Mouse (Mus musculus) layer of hippocampus, adult 18-20 months (tissue): Measurements from ENCODE around the gene Adrm1. TPM values are rescaled to one million over a fixed set of nuclear protein-coding genes. Genes with fewer than 3 reads are reported as not detected.
A peak's percentile ranks its signal among the peaks of the same experiment; 100 is the strongest.
"Not testable (repeated sequence)": the region's sequence is repeated elsewhere in the genome, so short reads cannot be mapped to it uniquely, and the experiment has no call there.

Experiments used
- DNase-seq, 2 experiments: peaks; one replicate each; pipeline ENCODE4 v3.0.0; 2022; ENCODE audit warnings: low spot score in 2 of 2
- long read RNA-seq: library from polyadenylated mRNA; stranded (forward); transcript quantifications from one replicate; pipeline ENCODE4 v2.0.0, GENCODE M21; 2021
- total RNA-seq, 2 experiments: library from RNA; stranded (reverse); gene quantifications; 2 replicates each; pipeline ENCODE4 v1.2.3; 2021

Adrm1 gene
- total RNA-seq: 100 to 1,000 TPM; 103 to 105 TPM
- long read RNA-seq, transcript Adrm1-201 (10 exons, 1,535 nt): major isoform, 107 of 126 reads
- long read RNA-seq, partial matches to known transcripts: 3 of 126 reads
- long read RNA-seq, other reads (novel, unspliced or antisense): 14 of 126 reads

DNA sequence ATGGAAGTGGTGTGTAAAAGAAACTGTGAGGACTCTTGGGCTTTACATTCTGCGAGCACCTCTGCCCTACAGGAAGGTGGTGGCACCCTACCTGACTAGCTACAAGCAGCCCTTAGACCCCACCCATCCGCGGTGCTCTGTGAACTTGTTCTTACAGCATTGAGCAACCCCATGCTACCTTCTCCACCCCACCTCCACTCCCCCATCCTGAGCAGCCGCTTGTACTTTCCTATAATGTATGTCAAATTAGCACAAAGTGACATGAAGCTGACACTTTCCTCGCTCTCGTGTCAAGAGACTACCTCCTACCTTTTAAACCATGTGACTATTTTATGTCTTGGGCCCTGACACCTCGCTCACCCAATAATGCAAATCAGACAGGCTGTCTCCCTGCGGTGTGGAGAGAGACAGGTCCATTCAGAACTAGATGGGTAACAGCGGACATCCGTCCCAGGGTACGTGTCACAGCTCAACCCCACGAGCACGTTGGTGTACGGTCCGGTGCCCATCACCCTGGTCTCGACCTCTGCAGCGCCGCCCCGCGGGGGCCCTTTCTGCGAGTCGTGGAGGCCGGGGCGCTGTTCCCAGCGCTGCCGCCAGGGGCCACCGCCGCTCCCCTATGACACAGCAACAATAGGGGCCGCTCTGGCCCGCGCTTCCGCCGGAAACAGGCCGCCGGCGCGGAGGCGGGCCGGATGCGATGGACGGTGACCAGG lies at the start of gene Adrm1:
Adrm1 (plus strand) TSS at position 680 of the 716 bp plus-strand sequence.
- DNase-seq: peak; percentile 97 to 99

DNA sequence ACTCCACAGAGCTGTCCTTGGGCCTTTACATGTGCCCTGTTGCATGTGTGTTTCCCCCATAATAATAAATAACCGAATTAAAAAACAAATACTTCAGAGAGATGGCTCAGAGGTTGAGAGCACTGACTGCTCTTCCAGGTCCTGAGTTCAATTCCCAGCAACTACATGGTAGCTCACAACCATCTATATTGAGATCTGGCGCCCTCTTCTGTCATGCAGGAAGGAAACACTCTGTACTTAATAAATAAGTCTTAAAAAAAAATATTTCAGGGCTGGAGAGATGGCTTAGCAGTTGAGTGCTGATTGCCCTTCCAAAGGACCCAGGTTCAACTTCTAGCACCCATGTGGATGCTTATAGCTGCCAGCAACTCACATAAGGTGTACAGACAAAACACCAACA lies 47.1 kb upstream of the Adrm1 start:
- DNase-seq: no peak

DNA sequence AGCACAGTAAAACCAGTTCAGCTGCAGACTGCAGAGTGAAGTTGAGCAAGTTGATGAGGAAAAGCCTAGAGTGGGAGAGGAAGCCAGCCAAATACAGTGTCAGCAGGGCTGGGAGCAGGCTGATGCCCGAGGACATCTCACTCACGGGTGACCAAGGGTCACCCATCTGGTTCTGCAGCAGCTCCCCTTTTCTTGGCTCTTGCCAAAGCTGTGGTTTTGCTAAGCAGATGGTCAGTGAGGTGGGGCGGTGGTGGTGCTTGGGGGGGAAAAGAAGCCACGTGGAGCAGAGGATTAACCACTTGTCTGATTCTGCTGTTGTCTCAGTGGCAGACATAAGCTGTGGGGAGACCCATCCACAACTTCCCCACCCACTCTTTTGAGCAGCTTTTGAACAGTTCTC lies 45.1 kb upstream of the Adrm1 start:
- peak in 1 of 2 experiments; percentile 64 for DNase-seq

DNA sequence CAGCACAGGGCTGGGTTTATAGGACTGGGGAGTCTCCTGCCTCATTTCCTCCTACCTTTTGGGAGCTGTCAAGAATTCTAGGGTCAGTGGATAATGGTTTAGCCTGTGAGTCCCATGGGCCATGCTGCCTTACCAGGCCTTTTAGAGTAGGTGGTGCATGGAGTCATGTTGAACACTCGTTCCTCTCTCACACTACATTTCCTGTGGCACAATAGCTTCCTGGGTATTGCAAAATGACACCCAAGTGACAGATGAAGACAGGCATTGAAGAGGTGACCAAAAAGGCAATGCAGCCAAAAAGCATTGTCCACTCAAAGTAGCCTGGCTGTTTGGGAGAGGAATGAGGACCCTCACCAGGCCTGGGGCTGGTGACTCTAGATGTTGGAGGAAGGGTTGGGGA lies 43.6 kb upstream of the Adrm1 start:
- DNase-seq: no peak

DNA sequence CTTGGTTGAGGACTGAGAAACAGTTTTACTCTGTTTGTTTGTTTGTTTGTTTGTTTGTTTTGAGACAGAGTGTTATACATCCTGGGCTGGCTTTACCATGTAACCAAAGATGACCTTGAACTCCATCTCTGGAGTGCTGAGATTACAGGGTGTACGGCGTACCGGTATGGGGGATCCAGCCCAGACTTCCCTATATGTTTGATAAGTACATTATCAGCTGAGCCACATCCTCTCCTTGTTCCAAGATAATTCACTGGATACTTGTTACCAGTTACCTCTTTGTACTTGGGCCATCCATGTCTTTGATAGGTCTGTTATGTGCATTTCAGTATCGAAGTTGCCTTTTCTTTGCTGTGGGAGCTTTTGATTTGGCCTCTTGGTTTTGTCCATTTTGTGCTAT lies 38.1 kb upstream of the Adrm1 start:
- no peak for DNase-seq

DNA sequence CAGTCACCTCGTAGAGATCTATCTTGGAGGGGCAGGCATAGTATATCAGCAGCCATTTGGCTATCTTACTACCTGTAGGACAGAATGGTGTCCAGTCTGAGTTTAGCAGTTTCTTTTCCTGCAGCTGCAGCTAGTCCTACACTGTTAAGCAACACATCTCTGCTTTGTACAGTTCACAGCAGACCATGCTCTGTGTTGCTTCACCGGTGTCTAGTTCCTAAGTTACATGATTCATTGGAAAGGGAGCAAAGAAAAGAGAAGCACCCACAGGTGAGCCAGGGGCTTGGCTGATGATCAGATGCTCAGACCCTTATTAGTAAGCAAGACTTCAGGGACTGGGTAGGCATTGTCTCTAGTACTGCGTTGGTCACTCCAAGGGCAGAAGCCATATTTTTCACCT lies 37.4 kb upstream of the Adrm1 start:
- DNase-seq: no peak

DNA sequence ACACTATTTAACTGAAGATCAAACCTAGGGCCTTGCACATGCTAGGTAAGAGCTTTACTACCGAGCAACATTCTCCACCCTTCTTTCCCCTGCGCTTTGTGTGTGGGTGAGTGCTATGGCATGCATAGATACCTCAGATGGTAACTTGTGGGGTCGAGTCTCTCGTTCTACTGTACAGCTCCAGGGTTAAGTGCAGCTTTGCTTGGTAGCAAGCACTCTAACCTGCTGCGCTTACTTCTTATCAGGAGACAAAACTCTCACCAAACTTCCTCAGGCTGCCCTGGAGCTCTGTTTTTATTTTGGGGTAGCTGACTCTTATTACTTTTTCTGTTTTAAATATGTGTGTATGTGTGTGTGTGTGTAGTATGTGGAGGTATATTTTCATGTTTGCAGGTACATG lies 35.9 kb upstream of the Adrm1 start:
- DNase-seq: no peak

DNA sequence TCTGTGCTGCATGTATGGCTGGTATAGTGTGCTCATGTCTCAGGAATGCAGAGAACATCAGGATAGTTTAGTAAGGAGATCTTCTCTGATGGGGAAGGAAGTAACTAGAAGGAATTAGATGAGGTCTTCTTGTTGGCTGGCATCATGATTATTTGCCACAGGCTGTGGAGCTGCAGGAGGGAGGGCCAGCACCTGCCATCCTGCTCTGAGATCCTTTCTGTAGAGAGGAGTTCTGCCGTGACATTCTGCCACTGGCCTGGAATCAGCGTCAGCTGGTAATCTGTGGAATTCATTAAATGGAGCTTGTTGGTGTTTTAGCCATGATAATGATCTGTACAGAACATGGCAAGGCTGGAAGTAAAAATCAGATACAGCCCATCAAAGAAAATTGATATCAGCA lies 25.2 kb upstream of the Adrm1 start:
- no peak for DNase-seq

DNA sequence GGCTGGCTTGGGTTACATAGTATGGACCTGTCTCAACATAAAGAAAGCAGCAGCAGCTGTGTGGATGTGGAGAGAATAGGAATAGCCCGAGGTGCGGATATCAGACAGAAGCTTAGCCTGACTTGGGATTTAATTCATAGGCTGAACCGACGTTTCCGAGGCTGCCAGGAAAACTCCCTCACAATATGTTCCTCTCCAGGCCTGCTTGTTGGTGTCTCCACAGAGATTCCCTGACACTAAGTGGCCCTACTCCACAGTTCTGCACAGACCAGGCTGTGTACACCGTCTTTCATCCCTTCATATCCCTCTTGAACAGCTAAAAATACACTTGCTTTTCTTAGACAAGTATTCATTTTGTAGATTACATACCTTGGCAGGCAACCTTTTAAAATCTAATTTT lies 23.9 kb upstream of the Adrm1 start:
- DNase-seq: no peak

DNA sequence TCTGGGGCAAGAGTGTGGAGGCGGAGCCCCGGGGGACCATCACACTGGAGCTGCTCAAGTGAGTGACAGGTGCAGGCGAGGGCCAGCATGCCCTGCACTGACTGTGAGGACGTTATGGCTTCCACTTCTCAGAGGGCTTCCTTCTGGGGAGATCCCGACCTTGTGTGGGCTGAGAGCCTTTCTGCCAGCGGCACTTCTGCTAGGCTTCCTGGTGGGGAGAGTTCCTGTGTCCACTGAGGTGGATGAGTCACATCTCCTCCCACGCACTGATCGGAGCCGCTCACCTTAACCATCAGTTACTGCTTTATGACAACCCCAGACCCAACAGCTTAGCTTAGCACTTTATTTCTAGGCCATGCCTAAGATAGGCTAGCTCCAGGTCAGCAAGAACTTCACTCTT lies 22.7 kb upstream of the Adrm1 start:
- DNase-seq: no peak

DNA sequence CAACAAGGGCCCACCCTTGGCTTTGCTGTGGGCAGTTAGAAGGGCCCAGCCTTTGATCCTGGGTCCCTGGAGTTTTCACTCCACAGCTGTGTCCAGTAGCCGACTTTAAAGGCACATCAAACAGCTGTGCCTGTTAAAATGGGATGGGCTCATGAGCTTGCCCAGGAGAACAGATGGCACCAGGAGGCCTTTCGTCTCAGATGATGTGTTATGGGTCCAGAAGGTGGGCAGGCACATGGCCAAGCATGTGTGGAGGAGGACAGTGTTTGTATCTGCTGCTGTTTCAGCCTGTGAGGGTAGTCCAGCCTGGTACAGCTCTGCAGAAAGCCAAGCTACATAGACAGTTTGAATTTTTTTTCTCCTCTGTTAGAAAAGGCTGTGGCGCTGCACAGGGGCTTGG lies 16.5 kb upstream of the Adrm1 start:
- no peak for DNase-seq

DNA sequence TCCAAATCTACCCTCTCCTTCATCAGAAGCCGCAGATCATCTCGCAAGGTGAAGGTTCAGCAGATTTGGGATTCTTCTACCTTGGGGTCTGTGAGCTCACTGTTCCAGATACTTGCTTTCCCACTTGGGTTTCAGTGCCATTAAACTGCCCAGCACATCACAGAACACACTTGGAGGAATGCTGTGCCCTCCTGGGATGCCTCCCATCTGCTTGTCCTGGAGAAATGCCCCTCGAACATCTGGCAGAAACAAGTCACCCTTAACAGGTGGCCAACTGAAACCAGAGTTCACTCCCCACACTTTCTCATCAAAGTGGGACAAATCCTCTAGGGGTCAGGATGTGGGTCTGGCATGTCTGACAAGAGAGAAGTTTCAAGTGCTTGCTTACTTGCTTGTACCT lies 12.7 kb upstream of the Adrm1 start:
- no peak for DNase-seq

DNA sequence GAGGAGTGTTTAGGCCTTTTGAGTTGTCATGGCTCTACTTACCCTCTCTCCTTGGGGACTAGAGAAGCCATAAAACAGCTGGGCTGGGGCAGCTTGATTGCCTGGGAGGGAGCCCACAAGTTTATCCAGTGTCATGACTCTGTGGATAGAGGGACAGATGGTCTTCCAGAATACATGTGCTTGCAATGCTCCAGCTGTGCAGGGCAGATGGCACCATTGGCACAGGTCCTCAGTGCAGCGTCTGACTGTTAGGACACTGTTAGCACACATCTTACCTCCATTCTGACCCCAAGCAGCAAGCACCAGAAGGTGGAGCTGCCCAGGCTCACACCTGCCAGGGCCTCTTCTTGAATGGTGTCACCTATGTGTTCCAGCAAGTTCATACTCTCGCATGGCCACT lies 5.4 kb upstream of the Adrm1 start:
- no peak for DNase-seq

DNA sequence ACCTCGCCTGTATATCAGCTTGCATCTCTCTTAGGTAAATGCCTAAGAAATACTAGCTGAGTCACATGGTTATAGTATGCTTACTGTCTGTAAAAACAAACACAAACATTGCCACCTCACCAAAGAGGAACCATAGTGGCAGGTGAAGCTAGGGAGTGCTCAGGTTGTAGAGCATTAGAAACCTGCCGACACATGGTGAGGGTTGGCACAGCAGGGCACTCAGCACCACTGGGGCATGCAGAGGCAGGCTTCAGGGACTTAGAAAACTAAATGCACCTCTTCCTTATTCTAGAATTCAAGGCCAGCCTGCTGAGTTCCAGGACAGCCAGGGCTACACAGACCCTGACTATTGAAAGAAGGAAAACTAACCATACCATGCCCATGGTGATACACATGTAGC lies 4.4 kb upstream of the Adrm1 start:
- DNase-seq: no peak

DNA sequence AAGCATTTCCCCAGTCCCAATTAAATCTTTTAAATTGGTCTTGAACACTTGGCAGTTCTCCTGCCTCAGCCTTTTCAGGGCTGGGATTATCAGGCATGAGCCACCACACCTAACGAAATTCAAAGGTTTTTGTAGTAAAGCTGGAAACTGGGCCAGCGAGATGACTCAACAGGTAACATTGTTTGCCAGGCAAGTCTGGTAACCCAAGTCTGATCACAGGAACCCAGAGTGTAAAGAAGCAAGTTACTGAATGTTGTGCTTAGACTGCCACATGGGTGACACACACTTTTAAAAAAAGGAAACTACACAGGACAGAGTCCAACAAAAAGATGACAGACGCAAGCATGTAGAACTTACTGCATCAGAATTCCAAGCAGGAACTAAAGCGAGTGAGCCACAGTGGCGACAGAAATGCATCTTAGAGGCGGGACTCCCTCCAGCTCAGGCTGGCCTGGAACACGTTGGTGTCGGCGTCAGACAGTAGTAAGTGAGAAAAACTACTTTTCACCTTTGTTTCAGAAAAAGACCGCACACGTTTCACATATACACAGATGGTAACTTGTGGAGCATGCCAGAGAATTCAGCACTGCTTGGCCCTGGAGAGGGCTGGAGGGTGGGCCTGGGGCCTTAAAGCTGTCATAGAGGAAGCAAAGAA lies 1.0 kb upstream of the Adrm1 start:
- no peak for DNase-seq

DNA sequence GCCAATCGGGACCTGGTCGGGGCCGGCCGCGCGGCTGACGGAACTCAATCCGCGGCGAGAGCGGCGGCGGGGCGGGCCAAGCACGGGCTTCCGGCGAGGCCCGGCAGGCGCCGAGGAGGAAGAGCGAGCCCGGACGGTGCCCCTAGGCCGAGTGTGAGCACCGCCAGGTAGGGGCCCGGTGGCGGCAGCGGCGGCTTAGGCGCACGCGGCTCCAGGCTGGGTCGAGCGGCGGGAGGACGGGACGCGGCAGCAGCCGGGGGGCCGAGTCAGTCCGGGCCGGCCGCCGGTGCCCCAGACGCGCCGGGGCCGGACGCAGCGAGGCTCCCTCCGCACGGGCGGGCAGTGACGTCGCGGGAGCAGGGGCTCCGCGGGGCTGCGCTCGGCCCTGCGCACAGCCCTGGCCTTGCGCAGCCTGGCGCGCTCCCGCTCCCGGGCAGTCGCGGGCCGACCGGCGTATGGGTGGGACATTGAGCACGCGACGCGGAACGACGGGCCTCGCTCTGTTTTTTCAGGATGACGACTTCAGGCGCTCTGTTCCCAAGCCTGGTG lies 311 bp downstream of the Adrm1 start:
- peak in 1 of 2 experiments; percentile 36 for DNase-seq

DNA sequence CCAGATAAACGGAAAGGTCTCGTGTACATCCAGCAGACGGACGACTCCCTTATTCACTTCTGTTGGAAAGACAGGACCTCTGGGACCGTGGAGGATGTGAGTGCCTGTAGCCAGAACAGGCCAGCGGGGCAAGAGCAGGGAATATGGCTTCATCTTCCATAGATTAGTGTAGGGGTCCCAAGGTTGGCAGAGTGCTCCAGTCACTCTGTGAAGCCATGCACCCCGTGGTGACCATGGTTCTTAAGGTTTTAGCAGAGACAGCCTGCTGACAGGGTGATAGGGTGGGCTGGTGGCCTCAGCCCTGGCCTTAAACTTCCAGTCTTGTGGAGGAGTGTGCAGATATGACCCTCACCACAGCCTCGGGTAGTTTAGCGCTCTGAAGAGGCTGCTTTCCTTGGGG lies 867 bp downstream of the Adrm1 start:
- DNase-seq: no peak

DNA sequence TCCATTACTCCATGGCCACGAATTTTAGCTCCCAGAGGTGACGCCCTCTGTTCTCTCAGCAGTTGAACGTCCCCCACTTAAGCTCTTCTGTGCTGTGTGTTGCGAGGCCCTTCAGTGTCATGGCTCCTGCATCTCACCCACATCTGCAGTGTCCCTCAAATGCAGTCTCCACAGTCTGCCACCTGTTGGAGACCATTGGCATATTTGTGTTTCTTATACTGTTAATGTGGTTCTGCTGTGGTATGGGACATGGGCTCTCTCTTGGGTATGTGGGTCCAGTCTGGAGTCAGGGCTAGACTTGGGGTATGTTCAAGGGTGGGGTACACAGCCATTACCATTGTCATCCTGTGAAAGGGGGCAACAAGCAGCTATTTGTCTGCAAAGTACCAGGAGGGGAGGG lies 1.9 kb downstream of the Adrm1 start:
- DNase-seq: no peak

DNA sequence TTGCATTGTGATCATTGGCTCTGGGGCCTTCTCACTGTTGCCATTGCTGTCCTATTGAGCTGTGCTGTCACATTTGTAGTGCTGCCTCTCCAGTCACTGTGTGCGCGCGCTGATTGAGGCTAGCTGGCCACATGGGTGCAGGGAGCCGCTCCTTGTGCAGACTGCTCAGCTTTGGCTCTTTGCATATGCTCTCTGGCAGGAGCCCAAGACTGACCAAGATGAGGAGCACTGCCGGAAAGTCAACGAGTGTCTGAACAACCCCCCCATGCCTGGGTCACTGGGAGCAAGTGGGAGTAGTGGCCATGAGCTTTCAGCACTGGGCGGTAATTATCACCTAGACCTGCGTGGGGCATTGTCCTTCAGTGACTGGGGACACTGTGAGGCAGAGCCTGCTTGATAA lies 2.4 kb downstream of the Adrm1 start:
- not testable (repeated sequence) for DNase-seq

DNA sequence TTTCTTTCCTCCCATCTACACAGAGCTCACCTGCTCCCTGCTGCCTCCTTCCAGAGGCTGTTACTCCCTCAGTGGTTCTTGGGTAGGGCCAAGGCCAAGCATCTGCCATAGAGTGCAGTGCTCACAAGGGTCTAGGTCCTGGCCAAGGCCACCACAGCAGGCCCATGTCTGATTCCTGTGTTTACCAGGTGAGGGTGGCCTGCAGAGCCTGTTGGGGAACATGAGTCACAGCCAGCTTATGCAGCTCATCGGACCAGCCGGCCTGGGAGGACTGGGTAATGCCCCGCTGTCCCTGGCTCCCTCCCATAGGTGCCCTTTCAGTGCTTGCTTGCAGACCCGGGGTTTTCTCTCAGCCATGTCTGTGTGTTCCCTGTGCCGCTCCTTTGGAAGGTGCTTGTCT lies 2.8 kb downstream of the Adrm1 start:
- DNase-seq: no peak

DNA sequence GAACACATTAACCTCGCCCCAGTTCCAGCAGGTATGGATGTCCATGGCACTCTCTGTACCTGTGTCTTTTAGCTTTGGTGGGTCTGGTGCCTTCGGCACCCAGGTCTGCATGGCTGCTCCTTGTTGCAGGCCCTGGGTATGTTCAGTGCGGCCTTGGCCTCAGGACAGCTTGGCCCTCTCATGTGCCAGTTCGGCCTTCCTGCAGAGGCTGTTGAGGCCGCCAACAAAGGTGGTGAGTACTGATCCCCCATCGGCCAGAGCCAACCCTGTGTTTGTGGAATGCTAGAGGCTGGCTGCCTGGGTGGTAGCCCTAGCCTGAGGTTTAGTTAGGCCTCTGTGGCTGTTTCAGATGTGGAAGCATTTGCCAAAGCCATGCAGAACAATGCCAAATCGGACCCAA lies 4.4 kb downstream of the Adrm1 start:
- no peak for DNase-seq

DNA sequence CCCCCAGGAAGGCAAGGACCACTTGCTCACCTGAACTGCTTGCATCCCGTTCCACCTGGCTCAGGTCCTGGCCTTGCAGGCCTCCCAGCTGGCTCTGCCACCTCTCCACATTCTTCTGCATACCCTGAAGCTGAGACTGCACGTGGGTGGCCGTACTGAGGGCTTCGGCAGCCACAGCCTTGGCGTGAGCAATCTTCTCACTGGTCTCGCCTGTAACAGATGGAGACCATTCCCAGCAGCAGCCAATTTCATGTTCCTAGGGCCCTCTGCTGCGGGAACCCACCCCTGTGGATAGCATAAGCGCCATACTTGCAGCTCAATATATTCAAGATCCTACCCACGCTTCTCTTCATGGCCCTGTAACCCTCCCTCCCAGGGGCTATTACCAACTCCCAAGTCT lies 10.3 kb downstream of the Adrm1 start:
- DNase-seq: no peak
